In genomic region chr3:94564356-94565010, GRCm38 (mm10) we compare ENCODE assay signal across 1 mouse cellular context.
TF ChIP-seq lines count a peak whose summit lies in the region.

No protein-coding gene starts in this region.

TF ChIP-seq in CH12.LX, 34 proteins besides CTCF, POLR2A, EP300 and RAD21 (continued from another document):
- TF ChIP-seq ZKSCAN1 (IDR thresholded peaks at IDR 0.05; ENCODE audit: borderline replicate concordance, low read depth, low read length): no peak
- TF ChIP-seq TCF12 (IDR thresholded peaks at IDR 0.05; ENCODE audit: low read depth, low read length): no peak
- no peak for TF ChIP-seq USF2 (conservative IDR thresholded peaks at IDR 0.05; ENCODE audit: low read depth, low read length)
- TF ChIP-seq KAT2A (IDR thresholded peaks at IDR 0.05; ENCODE audit: insufficient replicate concordance, low read length): no peak
- TF ChIP-seq GABPA (IDR thresholded peaks at IDR 0.05; ENCODE audit: insufficient replicate concordance, low read depth, low read length): no peak
- TF ChIP-seq MYC (IDR thresholded peaks at IDR 0.05; ENCODE audit: low read depth, low read length): 0 out of 2 replicates have a peak, but pooled peaks have one; percentile 43
- TF ChIP-seq ZNF384 (IDR thresholded peaks at IDR 0.05; ENCODE audit: low read depth, low read length): 0 out of 2 replicates have a peak, but pooled peaks have one; percentile 26
- no peak for TF ChIP-seq IRF4 (IDR thresholded peaks at IDR 0.05; ENCODE audit: low read depth, low read length)
